Mouse (Mus musculus) embryonic facial prominence, embryonic 10.5 days (tissue): ENCODE data around the gene Mpdz. TPM values are rescaled to one million over a fixed set of nuclear protein-coding genes. Genes with fewer than 3 reads are reported as not detected.

Experiments used
- DNase-seq: peaks from one replicate; pipeline ENCODE4 v3.0.0-alpha.2; 2017; ENCODE audit warnings: low spot score
- H3K27ac ChIP-seq: fragments of 300-500 bp; sonication (generic); replicated peaks from 2 replicates; pipeline ENCODE4 v1.5.1; 2016; ENCODE audit warnings: mild to moderate bottlenecking
- H3K27me3 ChIP-seq: fragments of 300-500 bp; sonication (generic); replicated peaks from 2 replicates; pipeline ENCODE4 v1.6.1; 2016; ENCODE audit warnings: low read depth, mild to moderate bottlenecking; ENCODE audit not compliant: poor library complexity, severe bottlenecking
- H3K36me3 ChIP-seq: fragments of 300-500 bp; sonication (generic); replicated peaks from 2 replicates; pipeline ENCODE4 v1.6.1; 2016; ENCODE audit warnings: mild to moderate bottlenecking, moderate library complexity
- H3K4me1 ChIP-seq: fragments of 300-500 bp; sonication (generic); 2 replicates; pipeline ENCODE4 v1.6.1; 2016
- H3K4me3 ChIP-seq: fragments of 300-500 bp; sonication (generic); 2 replicates; pipeline ENCODE4 v1.5.1; 2016; ENCODE audit warnings: mild to moderate bottlenecking, moderate library complexity
- H3K9me3 ChIP-seq: fragments of 300-500 bp; sonication (generic); 2 replicates; pipeline ENCODE4 v1.6.1; 2016; ENCODE audit warnings: mild to moderate bottlenecking
- WGBS: fragments of 180-500 bp; shearing (Covaris S2); methylation state at CpG from one replicate; pipeline ENCODE4 v1.1.7; 2016; 5-methylcytosine and 5-hydroxymethylcytosine counted together
- polyA plus RNA-seq: library from polyadenylated mRNA; unstranded; fragments of >200 nt; fragmentation: Nextera tagmentation; extraction: Ambion mirVana; gene quantifications from 2 replicates; pipeline ENCODE4 v1.2.1, GENCODE M21; 2016

Gene Mpdz
- polyA plus RNA-seq, 1 experiment from 2014 or later, result 49.0 TPM

- peaks cover 69% of the 10 kb centered on the region for H3K36me3 ChIP-seq
- no peak for DNase-seq
- no peaks in the 10 kb centered on the region for H3K9me3 ChIP-seq
- H3K27me3 ChIP-seq, result no peaks in the 10 kb centered on the region
- H3K4me3 ChIP-seq, result no peak overlapping the region
- no peaks in the 10 kb centered on the region for H3K4me1 ChIP-seq
- 94% methylated on average over 4 of the region's 4 CpGs for whole genome bisulfite sequencing
- H3K27ac ChIP-seq, result no peak overlapping the region
Measured at GRCm38 (mm10) chr4:81372355-81372754, 70.3 kb downstream of the Mpdz start.

GRCm38 (mm10) chr4:81351368-81351767, 91.2 kb downstream of the Mpdz start:
- no peak for DNase-seq
- Histone ChIP-seq H3K4me1 (no peaks in the 10 kb centered on the region), H3K27me3 (no peaks in the 10 kb centered on the region), H3K9me3 (no peaks in the 10 kb centered on the region), H3K36me3 (peaks cover 46% of the 10 kb centered on the region), H3K27ac (no peak overlapping the region), H3K4me3 (no peak overlapping the region)
- 82% methylated on average over 3 of the region's 3 CpGs for WGBS

GRCm38 (mm10) chr4:81348646-81349045, 94.0 kb downstream of the Mpdz start:
- H3K27me3 ChIP-seq, result no peaks in the 10 kb centered on the region
- H3K27ac ChIP-seq, result no peak overlapping the region
- DNase-seq, result no peak
- no peak overlapping the region for H3K4me3 ChIP-seq
- H3K9me3 ChIP-seq, result no peaks in the 10 kb centered on the region
- peaks cover 44% of the 10 kb centered on the region for H3K36me3 ChIP-seq
- WGBS, result 86% methylated on average over 7 of the region's 7 CpGs
- H3K4me1 ChIP-seq, result no peaks in the 10 kb centered on the region

- Histone ChIP-seq H3K4me3 (no peak overlapping the region), H3K4me1 (no peaks in the 10 kb centered on the region), H3K27ac (no peak overlapping the region), H3K27me3 (no peaks in the 10 kb centered on the region), H3K9me3 (no peaks in the 10 kb centered on the region), H3K36me3 (peaks cover 41% of the 10 kb centered on the region)
- 85% methylated on average over 3 of the region's 3 CpGs for WGBS
- no peak for DNase-seq
Measured at GRCm38 (mm10) chr4:81345141-81345540, 97.5 kb downstream of the Mpdz start.

- no peak for DNase-seq
- H3K36me3 ChIP-seq, result peaks cover 22% of the 10 kb centered on the region
- WGBS, result 84% methylated on average over 2 of the region's 2 CpGs
- peaks cover 27% of the 10 kb centered on the region for H3K4me1 ChIP-seq
- no peak overlapping the region for H3K27ac ChIP-seq
- no peaks in the 10 kb centered on the region for H3K27me3 ChIP-seq
- no peak overlapping the region for H3K4me3 ChIP-seq
- H3K9me3 ChIP-seq, result no peaks in the 10 kb centered on the region
Measured at GRCm38 (mm10) chr4:81333628-81333991, 109.0 kb downstream of the Mpdz start.

GRCm38 (mm10) chr4:81332901-81333627, 109.6 kb downstream of the Mpdz start:
- 83% methylated on average over 11 of the region's 11 CpGs for WGBS

GRCm38 (mm10) chr4:81332439-81332841, 110.2 kb downstream of the Mpdz start:
- Histone ChIP-seq H3K36me3 (peaks cover 22% of the 10 kb centered on the region), H3K27ac (no peak overlapping the region), H3K27me3 (no peaks in the 10 kb centered on the region), H3K4me3 (no peak overlapping the region), H3K9me3 (no peaks in the 10 kb centered on the region), H3K4me1 (peaks cover 27% of the 10 kb centered on the region)
- 73% methylated on average over 6 of the region's 6 CpGs for WGBS
- no peak for DNase-seq

More at GRCm38 (mm10) chr4:81332901-81333627, 109.6 kb downstream of the Mpdz start:
- no peak for DNase-seq
- Histone ChIP-seq H3K27ac (no peak overlapping the region), H3K36me3 (peaks cover 22% of the 10 kb centered on the region), H3K27me3 (no peaks in the 10 kb centered on the region), H3K4me1 (peaks cover 27% of the 10 kb centered on the region), H3K9me3 (no peaks in the 10 kb centered on the region), H3K4me3 (no peak overlapping the region)

- no peak for DNase-seq
- H3K27me3 ChIP-seq, result no peaks in the 10 kb centered on the region
- H3K4me3 ChIP-seq, result no peak overlapping the region
- no peaks in the 10 kb centered on the region for H3K9me3 ChIP-seq
- H3K4me1 ChIP-seq, result peaks cover 6% of the 10 kb centered on the region
- peaks cover 26% of the 10 kb centered on the region for H3K36me3 ChIP-seq
- 88% methylated on average over 2 of the region's 2 CpGs for WGBS
- H3K27ac ChIP-seq, result no peak overlapping the region
Measured at GRCm38 (mm10) chr4:81327694-81328093, 114.9 kb downstream of the Mpdz start.

- Histone ChIP-seq H3K9me3 (no peaks in the 10 kb centered on the region), H3K36me3 (peaks cover 49% of the 10 kb centered on the region), H3K27ac (no peak overlapping the region), H3K4me1 (no peaks in the 10 kb centered on the region), H3K27me3 (no peaks in the 10 kb centered on the region), H3K4me3 (no peak overlapping the region)
- 92% methylated on average over 4 of the region's 4 CpGs for WGBS
- DNase-seq, result no peak
Measured at GRCm38 (mm10) chr4:81323853-81324252, 118.8 kb downstream of the Mpdz start.

GRCm38 (mm10) chr4:81322232-81322631, 120.4 kb downstream of the Mpdz start:
- H3K4me3 ChIP-seq, result no peak overlapping the region
- no peaks in the 10 kb centered on the region for H3K27me3 ChIP-seq
- 91% methylated on average over 3 of the region's 3 CpGs for WGBS
- no peak overlapping the region for H3K27ac ChIP-seq
- H3K4me1 ChIP-seq, result no peaks in the 10 kb centered on the region
- DNase-seq, result no peak
- no peaks in the 10 kb centered on the region for H3K9me3 ChIP-seq
- H3K36me3 ChIP-seq, result peaks cover 63% of the 10 kb centered on the region

- 83% methylated on average over 5 of the region's 5 CpGs for WGBS
- no peak for DNase-seq
- 0 out of 2 replicates have a peak, but pooled peaks cover 2% of the 10 kb centered on the region for H3K4me1 ChIP-seq
- H3K27me3 ChIP-seq, result no peaks in the 10 kb centered on the region
- peaks cover 52% of the 10 kb centered on the region for H3K36me3 ChIP-seq
- no peak overlapping the region for H3K4me3 ChIP-seq
- no peaks in the 10 kb centered on the region for H3K9me3 ChIP-seq
- no peak overlapping the region for H3K27ac ChIP-seq
Measured at GRCm38 (mm10) chr4:81314618-81315017, 128.0 kb downstream of the Mpdz start.

GRCm38 (mm10) chr4:81313246-81313645, 129.4 kb downstream of the Mpdz start:
- peaks cover 53% of the 10 kb centered on the region for H3K36me3 ChIP-seq
- WGBS, result 89% methylated on average over 4 of the region's 4 CpGs

GRCm38 (mm10) chr4:81310168-81310474, 132.5 kb downstream of the Mpdz start:
- peaks cover 57% of the 10 kb centered on the region for H3K36me3 ChIP-seq
- H3K9me3 ChIP-seq, result no peaks in the 10 kb centered on the region
- H3K27ac ChIP-seq, result no peak overlapping the region
- no peaks in the 10 kb centered on the region for H3K27me3 ChIP-seq
- DNase-seq, result no peak
- H3K4me1 ChIP-seq, result 0 out of 2 replicates have a peak, but pooled peaks cover 2% of the 10 kb centered on the region
- WGBS, result 84% methylated on average over 2 of the region's 2 CpGs
- H3K4me3 ChIP-seq, result no peak overlapping the region

More at GRCm38 (mm10) chr4:81313246-81313645, 129.4 kb downstream of the Mpdz start:
- Histone ChIP-seq H3K27ac (no peak overlapping the region), H3K4me3 (no peak overlapping the region), H3K27me3 (no peaks in the 10 kb centered on the region), H3K9me3 (no peaks in the 10 kb centered on the region), H3K4me1 (0 out of 2 replicates have a peak, but pooled peaks cover 2% of the 10 kb centered on the region)
- no peak for DNase-seq
